Mouse (Mus musculus) B cell, adult 2 months (primary cell): ENCODE data around the gene Cdk10.
A peak's percentile ranks its signal among the peaks of the same experiment; 100 is the strongest.
"Not testable (repeated sequence)": the region's sequence is repeated elsewhere in the genome, so short reads cannot be mapped to it uniquely, and the experiment has no call there.

Experiments used
- DNase-seq, 2 experiments: peaks; one replicate each; pipeline ENCODE4 v3.0.0; 2022

Gene Cdk10

GRCm38 (mm10) chr8:123233760-123234159 is 9.1 kb downstream of the Cdk10 start:
- no peak for DNase-seq

- peak; percentile 17 for DNase-seq
Measured at GRCm38 (mm10) chr8:123234918-123235519, 10.4 kb downstream of the Cdk10 start.

DNA sequence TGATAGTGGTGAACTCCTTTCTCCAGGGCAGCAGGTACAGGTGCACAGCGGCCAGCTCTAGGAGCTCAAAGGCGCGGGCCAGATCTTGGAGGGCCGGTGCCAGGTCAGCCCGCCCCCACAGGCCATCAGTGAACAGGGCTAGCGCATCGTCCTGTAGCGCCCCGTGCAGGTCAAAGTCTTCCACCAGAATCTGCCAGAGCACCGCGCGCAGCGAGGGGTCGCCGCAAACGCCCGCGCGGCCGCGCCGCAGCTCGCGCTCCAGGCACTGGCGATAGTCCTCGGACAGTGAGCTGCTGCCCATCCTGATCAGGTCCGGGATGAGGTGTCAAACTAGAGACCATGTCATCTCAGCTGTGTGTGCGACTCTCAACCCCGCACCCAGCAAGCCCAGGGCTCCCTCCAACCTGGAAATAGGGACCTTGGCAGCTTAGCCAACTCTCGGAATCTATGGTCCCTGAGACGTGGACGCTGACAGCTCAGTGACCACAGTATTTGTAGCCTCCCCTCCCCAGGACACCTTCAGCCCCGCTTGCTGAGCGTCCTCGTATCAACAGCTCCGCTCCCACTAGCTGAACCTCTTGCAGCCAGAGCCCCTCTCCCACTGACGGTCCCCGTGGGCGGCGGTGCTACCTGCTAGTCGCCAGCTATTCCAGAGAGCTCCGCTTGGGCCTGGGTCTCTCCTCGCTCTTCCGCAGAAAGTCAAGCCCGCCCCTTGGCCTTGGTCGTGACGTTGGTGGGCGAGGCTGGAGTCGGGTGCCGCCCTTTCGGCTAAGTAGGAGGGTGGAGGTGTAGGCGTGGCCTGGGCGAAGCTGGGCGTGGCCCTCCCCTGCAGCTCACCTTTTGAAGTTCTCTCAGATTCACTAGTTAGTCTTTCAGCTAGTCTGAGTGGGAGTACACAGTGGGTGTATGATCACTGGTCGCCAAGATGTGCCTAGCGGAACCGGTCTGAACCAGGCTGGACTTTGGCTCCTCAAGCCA is 11.2 kb downstream of the Cdk10 start, which contains the start of gene Spata2l:
Gene Spata2l, minus strand, starts transcription at position 714 of the 978 bp plus-strand sequence.
- DNase-seq = peak; percentile 95 to 96

DNA sequence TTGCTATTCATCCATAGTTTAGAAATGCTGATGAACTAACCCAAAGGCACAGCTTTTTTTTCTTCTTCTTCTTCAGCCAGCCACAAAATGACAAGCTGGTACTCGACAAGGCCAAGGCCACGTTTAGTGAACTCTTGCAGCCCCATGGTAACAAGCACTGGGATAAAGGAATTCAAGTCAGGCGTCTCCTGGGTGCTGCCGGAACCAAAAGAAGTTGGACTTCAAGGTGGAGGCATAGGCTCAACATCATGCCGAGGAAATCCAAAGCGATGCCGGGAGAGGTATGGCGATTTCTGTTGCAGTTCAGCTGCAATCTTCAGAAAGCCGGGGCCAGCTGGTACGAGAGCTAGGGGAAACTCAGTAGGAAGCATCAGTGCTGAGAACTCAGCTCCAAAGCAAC is 14.8 kb downstream of the Cdk10 start:
- no peak for DNase-seq

GRCm38 (mm10) chr8:123242107-123242923 is 17.7 kb downstream of the Cdk10 start:
- no peak for DNase-seq

DNA sequence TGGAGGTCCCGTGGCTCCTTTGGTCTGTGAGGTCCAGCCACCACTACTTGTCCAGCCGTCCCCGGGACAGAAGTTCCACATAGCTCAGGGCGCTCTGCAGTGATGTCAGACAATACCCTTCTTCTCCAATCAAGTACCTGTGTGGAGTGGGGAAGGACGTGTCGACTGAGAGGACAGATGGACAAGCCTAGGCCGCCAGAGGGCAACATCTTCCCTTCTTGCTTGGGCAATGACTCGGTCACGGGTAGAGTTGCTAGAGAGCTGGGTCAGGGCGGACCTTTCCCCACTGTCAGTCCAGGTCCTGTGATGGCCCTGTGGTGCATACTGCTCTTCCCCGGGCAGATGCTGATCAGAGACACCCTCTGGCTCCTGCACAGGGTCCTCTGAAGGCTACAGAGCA is 18.4 kb downstream of the Cdk10 start:
- no peak for DNase-seq

- no peak for DNase-seq
Measured at GRCm38 (mm10) chr8:123244382-123244781, 19.7 kb downstream of the Cdk10 start.

DNA sequence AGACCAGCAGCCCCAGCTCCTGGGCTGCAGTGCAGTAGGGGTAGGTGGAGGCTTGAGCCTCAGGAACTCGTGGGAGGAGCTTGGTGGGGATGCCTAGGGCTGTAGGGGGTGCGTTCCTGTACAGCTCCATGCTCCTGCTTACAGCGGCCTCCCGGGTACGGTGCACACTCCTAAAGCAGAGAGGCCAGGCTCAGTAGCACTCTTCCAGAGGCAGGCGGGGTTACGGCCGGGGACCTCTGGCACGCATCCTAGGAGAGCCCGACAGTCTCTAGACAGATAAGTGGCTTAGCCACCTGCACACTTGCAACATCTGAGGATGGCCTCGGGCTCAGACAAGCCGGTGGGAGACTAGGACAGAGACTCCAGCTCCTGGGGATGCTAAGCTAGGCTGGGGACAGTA is 20.9 kb downstream of the Cdk10 start:
- DNase-seq = no peak

- DNase-seq = no peak
Measured at GRCm38 (mm10) chr8:123247748-123248147, 23.1 kb downstream of the Cdk10 start.

DNA sequence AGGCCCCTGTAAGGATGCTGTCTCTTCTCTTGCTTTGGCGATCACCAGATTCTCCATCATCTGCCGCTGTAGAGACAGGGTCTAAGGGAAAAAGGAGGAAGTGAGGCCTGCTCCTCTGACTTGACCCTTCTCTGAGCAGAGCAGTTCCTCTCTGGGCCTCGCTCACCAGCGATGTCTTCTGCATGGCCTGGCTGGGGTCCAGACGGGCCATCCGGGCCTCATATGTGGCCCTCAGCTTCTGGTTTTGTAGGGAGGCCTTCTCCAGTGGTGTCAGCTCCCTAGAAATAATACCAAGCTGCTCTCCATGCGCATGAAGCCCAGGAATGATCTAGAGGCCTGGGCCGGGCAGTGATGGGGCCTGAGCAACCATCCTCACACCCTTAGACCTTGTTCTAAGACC is 24.0 kb downstream of the Cdk10 start:
- DNase-seq = no peak

- no peak for DNase-seq
Measured at GRCm38 (mm10) chr8:123250940-123251339, 26.3 kb downstream of the Cdk10 start.

GRCm38 (mm10) chr8:123252925-123253324 is 28.3 kb downstream of the Cdk10 start:
- DNase-seq = no peak

DNA sequence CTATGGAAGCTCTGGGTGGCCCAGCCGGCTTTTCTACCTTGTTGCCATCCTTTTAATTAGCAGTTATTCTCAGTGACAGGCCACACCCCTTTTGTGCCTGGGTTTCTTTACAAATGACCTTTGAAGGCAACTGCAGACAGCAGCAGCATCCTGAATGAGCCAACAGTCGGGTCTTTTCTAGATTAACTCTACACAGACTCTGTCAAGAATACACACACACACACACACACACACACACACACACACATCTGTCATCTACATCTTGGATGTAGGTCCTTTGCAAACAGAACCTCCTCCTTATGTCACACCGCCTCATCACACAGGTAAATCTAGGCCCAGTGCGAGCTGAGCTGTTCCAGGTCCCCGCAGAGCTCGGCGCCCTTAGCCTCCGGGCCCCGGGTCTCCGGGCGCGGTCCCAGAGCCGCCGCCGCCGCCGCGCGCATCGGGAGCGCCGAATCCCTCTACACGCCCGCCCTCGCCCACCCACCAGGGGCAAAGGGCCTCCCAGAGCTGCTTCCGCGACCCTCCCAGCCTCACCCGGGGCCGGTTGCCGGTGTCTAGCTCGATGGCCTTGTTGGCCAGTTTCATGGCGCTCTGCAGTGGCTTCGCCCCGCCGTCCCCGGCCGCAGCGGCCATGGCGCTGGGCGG is 28.9 kb downstream of the Cdk10 start:
- no peak for DNase-seq

DNA sequence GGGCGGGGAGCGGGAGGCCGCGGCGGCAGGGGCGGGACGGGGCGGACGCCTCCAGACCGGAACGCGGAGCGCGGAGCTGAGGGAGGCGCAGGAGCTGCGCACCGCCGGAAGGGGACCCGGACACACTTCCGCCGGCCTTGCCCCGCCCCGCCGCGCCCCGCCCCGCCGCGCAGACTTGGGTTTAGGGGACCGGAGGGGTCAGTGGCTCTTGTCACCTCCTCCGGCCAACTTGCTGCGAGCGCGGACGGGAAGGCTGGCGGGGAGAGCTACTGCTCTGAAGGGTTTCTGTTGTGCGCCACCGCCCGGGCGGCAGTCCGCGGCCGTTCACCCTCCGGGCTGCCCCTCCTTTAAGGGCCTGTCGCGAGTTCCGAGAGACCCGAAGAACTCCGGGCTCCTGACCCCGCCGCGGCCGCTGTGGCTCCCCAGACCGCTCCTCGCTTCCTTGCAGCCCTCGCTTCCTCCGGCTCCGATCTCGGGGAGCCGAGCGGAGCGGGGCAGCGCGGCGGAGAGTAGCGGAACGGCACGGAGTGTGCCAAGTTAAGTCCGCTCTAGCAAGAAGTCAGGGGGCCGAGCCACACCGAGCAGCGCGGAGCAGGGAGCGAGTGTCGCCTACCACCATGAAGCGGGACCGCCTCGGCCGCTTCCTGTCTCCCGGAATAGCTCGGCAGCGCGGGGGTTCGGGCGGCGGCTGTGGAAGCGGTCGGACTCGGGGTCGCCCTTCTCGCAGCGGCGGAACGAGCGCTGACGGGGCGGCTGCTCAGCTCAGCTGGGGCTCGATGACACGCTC is 29.6 kb downstream of the Cdk10 start, which contains the start of the genes Zfp276 and Vps9d1:
Gene Zfp276, plus strand, starts transcription at position 97 of the 787 bp plus-strand sequence.
Gene Vps9d1, minus strand, starts transcription at position 250 of the 787 bp plus-strand sequence.
- DNase-seq = peak; percentile 83 to 88

GRCm38 (mm10) chr8:123255170-123255569 is 30.5 kb downstream of the Cdk10 start:
- peak in 1 of 2 experiments; percentile 7 for DNase-seq

GRCm38 (mm10) chr8:123257114-123257513 is 32.5 kb downstream of the Cdk10 start:
- DNase-seq = no peak

DNA sequence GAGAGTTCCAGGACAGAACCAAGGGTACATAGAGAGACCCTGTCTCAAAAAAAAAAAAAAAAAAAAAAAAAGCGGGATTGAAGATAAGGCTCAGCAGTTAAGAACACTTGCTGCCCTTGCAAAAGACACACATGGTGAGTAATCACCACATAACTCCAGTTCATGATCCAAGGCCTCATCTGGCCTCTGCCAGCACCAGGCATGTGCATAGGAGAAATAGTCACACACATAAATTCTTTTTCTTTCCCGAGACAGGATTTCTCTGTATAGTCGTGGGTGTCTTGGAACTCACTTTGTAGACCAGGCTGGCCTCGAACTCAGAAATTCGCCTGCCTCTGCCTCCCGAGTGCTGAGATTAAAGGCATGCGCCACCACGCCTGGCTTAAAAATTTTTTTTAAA is 33.0 kb downstream of the Cdk10 start:
- not testable (repeated sequence) for DNase-seq

DNA sequence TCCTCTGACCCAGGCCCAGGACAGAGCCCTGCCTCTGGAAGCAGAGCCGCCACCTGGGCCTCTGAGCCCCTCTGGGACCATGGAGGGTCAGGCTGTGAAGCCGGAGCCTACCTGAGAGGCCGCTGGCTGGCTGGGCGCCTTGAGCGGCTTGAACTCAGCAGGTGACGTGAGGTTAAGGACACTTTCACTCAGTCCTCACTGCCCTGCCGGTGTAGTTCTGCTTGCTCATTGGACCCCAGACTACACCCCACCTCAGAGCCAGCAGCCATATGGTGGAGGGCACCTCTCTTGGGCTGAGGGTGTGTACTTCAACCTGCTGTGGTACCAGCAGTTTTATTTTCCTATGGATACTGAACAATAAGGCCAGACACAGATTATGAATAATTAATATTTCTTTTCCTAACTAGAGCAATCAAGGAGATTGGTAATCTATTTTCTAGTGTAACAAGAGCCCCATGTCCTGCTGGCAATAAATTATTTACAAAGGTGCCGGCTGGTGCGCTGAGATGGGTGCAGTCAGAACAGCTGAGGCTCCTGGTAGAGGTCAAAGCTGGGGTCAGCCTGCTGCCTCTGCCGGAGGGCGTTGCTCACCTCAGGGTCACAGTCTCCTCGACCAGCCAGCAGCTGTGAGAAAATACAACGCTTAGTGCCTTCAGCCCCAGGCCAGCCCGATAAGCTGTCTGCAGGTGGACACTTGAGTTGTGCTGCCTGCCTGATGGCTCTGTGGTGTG is 43.4 kb downstream of the Cdk10 start:
- no peak for DNase-seq

GRCm38 (mm10) chr8:123271147-123271546 is 46.5 kb downstream of the Cdk10 start:
- no peak for DNase-seq

GRCm38 (mm10) chr8:123271901-123272300 is 47.3 kb downstream of the Cdk10 start:
- no peak for DNase-seq

DNA sequence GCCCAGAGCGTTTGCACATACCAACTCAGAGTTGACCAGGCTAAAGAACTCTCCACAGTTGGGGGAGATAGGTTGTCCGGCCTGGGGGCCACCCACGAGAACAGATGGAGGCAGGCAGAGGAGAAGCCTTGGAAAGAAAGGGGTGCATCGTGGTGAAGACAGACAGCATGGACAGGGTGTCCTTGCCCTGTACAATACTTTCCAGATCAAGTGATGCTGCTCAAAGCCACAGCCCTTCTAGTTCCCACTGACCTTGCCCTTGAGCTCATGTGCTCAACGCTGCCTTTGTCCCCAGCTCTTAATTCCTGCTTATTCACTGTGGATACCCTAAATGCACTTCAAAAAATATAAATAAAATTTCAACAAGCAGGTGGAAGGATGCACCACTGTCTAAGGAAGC is 49.8 kb downstream of the Cdk10 start:
- no peak for DNase-seq
